Mouse (Mus musculus) midbrain, embryonic 14.5 days (tissue): ENCODE measurements at regions not wholly inside any gene's neighbourhood (a gene's known extent, or its start where the extent isn't known, plus 50 kb on each side); places are given as distances from the start of the nearest gene placed in this dataset.
A peak's percentile ranks its signal among the peaks of the same experiment; 100 is the strongest.

ENCODE experiments used
- ATAC-seq: fragments of 200-750 bp; cut with Nextera tagmentation; 2 replicates; pipeline ENCODE4 v1.8.0; 2017; ENCODE audit warnings: moderate number of reproducible peaks, moderate library complexity; ENCODE audit not compliant: low FRiP score, low TSS enrichment
- DNase-seq: peaks from one replicate; pipeline ENCODE4 v3.0.0-alpha.2; 2015
- H3K27ac ChIP-seq: fragments of 300-500 bp; sonication (generic); replicated peaks from 2 replicates; pipeline ENCODE4 v1.5.1; 2014; ENCODE audit warnings: mild to moderate bottlenecking, low read depth, low read length, moderate library complexity
- H3K27me3 ChIP-seq: fragments of 300-500 bp; sonication (generic); 2 replicates; pipeline ENCODE4 v1.6.1; 2014; ENCODE audit warnings: low read length, control low read depth, mixed read lengths; ENCODE audit not compliant: control insufficient read depth, insufficient read depth
- H3K36me3 ChIP-seq: fragments of 300-500 bp; sonication (generic); 2 replicates; pipeline ENCODE4 v1.6.1; 2014; ENCODE audit warnings: low read length, control low read depth; ENCODE audit not compliant: control insufficient read depth, insufficient read depth
- H3K4me1 ChIP-seq: fragments of 300-500 bp; sonication (generic); 2 replicates; pipeline ENCODE4 v1.6.1; 2014; ENCODE audit warnings: mild to moderate bottlenecking, antibody characterized with exemption, low read length, control low read depth; ENCODE audit not compliant: control insufficient read depth, insufficient read depth
- H3K4me2 ChIP-seq: fragments of 300-500 bp; sonication (generic); 2 replicates; pipeline ENCODE4 v1.6.1; 2014; ENCODE audit warnings: mild to moderate bottlenecking, low read length, moderate library complexity
- H3K4me3 ChIP-seq: fragments of 300-500 bp; sonication (generic); replicated peaks from 2 replicates; pipeline ENCODE4 v1.5.1; 2014; ENCODE audit warnings: low read depth, low read length
- H3K9ac ChIP-seq: fragments of 300-500 bp; sonication (generic); replicated peaks from 2 replicates; pipeline ENCODE4 v1.6.1; 2014; ENCODE audit warnings: mild to moderate bottlenecking, low read length, moderate library complexity
- H3K9me3 ChIP-seq: fragments of 300-500 bp; sonication (generic); 2 replicates; pipeline ENCODE4 v1.6.1; 2016; ENCODE audit warnings: low read length, control low read depth, mixed read lengths; ENCODE audit not compliant: control insufficient read depth
- WGBS: fragments of 180-500 bp; shearing (Covaris S2); extraction: QIAGEN DNeasy Blood & Tissue Kit; methylation state at CpG from one replicate; pipeline ENCODE4 v1.1.7; 2014; 5-methylcytosine and 5-hydroxymethylcytosine counted together

- Histone ChIP-seq H3K4me1 (no peaks in the 10 kb centered on the region), H3K36me3 (no peaks in the 10 kb centered on the region), H3K27ac (no peak overlapping the region), H3K9ac (no peak overlapping the region), H3K4me2 (no peak overlapping the region), H3K4me3 (no peak overlapping the region), H3K9me3 (no peaks in the 10 kb centered on the region), H3K27me3 (no peaks in the 10 kb centered on the region)
- no peak for ATAC-seq
- DNase-seq = no peak
These were observed 477.4 kb upstream of the Diaph2 start for GRCm38 (mm10) chrX:129272135-129272534.

GRCm38 (mm10) chrX:129303987-129304386 lies 445.6 kb upstream of the Diaph2 start:
- Histone ChIP-seq H3K27ac (no peak overlapping the region), H3K9ac (no peak overlapping the region), H3K4me2 (no peak overlapping the region), H3K36me3 (no peaks in the 10 kb centered on the region), H3K4me1 (no peaks in the 10 kb centered on the region), H3K4me3 (no peak overlapping the region), H3K27me3 (no peaks in the 10 kb centered on the region), H3K9me3 (no peaks in the 10 kb centered on the region)
- 41% methylated on average over 5 of the region's 5 CpGs for WGBS
- DNase-seq (peak; percentile 84), ATAC-seq (no peak)

- Histone ChIP-seq H3K4me3 (no peak overlapping the region), H3K36me3 (no peaks in the 10 kb centered on the region), H3K4me1 (no peaks in the 10 kb centered on the region), H3K4me2 (no peak overlapping the region), H3K27ac (no peak overlapping the region), H3K27me3 (no peaks in the 10 kb centered on the region), H3K9ac (no peak overlapping the region), H3K9me3 (no peaks in the 10 kb centered on the region)
- ATAC-seq = no peak
- DNase-seq = no peak
These were observed 440.2 kb upstream of the Diaph2 start for GRCm38 (mm10) chrX:129309380-129309779.

- H3K4me1 ChIP-seq = no peaks in the 10 kb centered on the region
- H3K4me3 ChIP-seq = no peak overlapping the region
- H3K36me3 ChIP-seq = no peaks in the 10 kb centered on the region
- H3K4me2 ChIP-seq = no peak overlapping the region
- 63% methylated on average over 1 of the region's 1 CpGs for WGBS
- ATAC-seq = no peak
- H3K9ac ChIP-seq = no peak overlapping the region
- H3K27me3 ChIP-seq = no peaks in the 10 kb centered on the region
- no peak overlapping the region for H3K27ac ChIP-seq
- no peak for DNase-seq
- no peaks in the 10 kb centered on the region for H3K9me3 ChIP-seq
These were observed 420.1 kb upstream of the Diaph2 start for GRCm38 (mm10) chrX:129329441-129329840.

- Histone ChIP-seq H3K9me3 (no peaks in the 10 kb centered on the region), H3K27me3 (no peaks in the 10 kb centered on the region), H3K36me3 (no peaks in the 10 kb centered on the region), H3K4me1 (no peaks in the 10 kb centered on the region), H3K9ac (no peak overlapping the region), H3K4me3 (no peak overlapping the region), H3K4me2 (no peak overlapping the region), H3K27ac (no peak overlapping the region)
- 100% methylated on average over 1 of the region's 1 CpGs for WGBS
- ATAC-seq = no peak
- no peak for DNase-seq
These were observed 416.7 kb upstream of the Diaph2 start for GRCm38 (mm10) chrX:129332810-129333209.
